Mouse (Mus musculus) gastrocnemius, postnatal 36 days (tissue): ENCODE measurements around the gene Thegl. TPM values are rescaled to one million over a fixed set of nuclear protein-coding genes. Genes with fewer than 3 reads are reported as not detected.

Experiments
- DNase-seq, 2 experiments: peaks; one replicate each; pipeline ENCODE4 v3.0.0; 2022
- intact Hi-C: fragments of 180-260 bp; cut with DNase I; formaldehyde crosslinking; loops from one replicate; pipeline ENCODE4 v1.15.1; 2025
- total RNA-seq, 2 experiments: library from RNA; stranded (reverse); gene quantifications; 2 replicates each; pipeline ENCODE4 v1.2.3; 2021

Thegl gene
- total RNA-seq, 2 experiments from 2014 or later, result not detected

DNA sequence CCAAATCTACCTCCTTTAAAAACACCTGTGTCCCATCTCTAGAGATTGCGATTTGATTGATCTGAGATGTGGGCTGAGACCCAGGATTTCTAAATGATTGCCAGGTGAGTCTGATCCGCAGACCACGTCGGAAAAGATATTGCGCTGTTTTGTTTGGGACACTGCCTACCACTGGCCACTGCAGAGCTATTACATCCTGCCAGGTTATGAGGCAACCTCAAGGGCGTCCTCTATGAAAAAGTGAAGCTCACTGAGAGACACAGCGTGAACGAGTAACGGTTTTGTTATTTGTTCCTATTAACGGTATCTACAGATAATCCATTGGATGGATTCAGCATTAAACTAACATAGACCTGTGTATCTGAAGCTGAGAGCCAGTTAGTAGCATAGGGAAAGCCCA lies 22.6 kb downstream of the Thegl start:
- intact Hi-C loops, result no loop called here

GRCm38 (mm10) chr5:77039391-77039790 lies 23.6 kb downstream of the Thegl start:
- no peak for DNase-seq
- intact Hi-C loops, result no loop called here

More for the DNA sequence above, 22.6 kb downstream of the Thegl start:
- no peak for DNase-seq

GRCm38 (mm10) chr5:77044362-77044761 lies 28.5 kb downstream of the Thegl start:
- intact Hi-C loops, result no loop called here
- no peak for DNase-seq

DNA sequence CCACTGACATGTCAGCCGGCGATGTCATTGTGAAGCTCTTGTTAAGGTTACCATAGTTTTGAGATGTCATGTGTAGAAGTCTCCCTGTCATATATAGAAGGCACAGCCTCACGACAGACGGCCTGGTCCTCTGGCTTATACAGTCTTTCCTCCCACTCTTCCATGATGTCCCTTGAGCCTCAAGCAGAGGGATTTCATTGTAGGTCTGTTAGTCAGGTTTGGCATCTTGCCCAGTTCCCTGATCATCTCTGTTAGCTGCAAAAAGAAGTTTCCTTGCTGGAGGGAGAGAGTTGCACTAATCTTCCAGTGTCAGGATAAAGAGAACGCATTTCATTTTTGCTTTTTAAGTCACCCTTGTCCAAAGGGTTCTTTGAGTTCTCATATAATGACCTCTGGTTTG lies 36.8 kb downstream of the Thegl start:
- DNase-seq, result no peak
- intact Hi-C loops, result no loop called here

GRCm38 (mm10) chr5:77056881-77057440 lies 41.1 kb downstream of the Thegl start:
- no peak for DNase-seq
- intact Hi-C loops, result no loop called here

DNA sequence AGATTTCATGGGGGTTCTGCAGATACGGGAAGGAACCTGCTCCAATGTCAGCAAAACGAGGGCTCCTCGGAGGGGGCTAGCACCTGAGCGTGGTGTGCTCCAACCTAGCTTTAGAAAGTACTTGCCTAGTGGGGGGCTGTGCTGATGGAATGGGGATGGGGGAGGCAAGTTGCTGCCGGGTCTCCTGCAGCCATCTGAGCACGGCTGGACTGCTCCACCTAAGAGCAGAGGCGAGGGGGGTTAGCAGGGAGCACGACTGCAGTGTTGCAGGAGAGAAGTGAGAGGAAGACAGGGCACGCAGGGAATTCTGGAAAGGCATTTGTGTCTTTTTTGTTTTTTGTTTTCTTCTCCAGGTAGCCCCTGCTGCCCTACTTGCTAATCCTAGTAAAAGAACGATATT lies 44.5 kb downstream of the Thegl start:
- intact Hi-C loops, result loop anchor here (5.0 kb wide), 1 partner anchor 58 kb away; the partner anchor contains the start of gene Arl9
- DNase-seq, result no peak

- intact Hi-C loops, result loop anchor here (5.0 kb wide), 1 partner anchor 59 kb away; the partner anchor contains the start of gene Arl9
These were observed 45.7 kb downstream of the Thegl start for GRCm38 (mm10) chr5:77061372-77062038.

DNA sequence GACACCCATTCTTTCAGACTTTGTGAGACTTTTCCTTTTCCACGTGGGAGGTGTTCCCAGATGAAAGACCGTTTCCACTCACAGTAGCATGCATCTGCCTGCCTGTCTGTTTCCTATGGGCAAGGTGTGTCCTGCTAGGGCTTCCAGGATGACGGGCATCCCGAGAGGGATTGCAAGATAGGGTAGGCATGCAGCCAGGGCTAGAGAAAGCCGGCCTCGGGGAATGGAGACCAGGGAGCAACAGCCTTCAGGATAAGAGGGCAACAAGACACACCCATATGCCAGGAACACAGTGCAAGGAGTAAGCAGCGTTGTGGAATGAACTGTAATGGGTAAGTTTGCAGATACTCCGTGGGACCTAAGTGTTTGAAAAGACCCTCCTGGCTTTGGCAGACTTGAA lies 51.5 kb downstream of the Thegl start:
- intact Hi-C loops, result no loop called here
- DNase-seq, result no peak

More at GRCm38 (mm10) chr5:77061372-77062038, 45.7 kb downstream of the Thegl start:
- peak; percentile 40 to 65 for DNase-seq

DNA sequence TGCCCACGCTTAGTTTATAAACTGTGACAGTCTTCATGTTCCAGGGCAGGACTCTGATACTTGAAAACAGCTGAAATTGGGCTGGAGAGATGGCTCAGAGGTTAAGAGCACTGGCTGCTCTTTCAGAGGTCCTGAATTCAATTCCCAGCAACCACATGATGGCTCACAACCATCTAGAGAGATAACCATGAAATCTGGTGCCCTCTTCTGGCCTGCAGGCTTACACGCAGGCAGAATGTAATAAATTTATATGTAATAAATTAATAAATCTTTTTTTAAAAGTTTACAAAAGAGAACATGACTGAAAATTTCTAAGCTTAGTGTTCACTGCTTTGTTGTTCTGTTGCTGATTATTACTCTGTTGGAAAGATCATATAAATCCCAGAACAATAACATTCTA lies 55.2 kb downstream of the Thegl start:
- no peak for DNase-seq
- intact Hi-C loops, result no loop called here

GRCm38 (mm10) chr5:77071626-77072025 lies 55.8 kb downstream of the Thegl start:
- no peak for DNase-seq
- intact Hi-C loops, result no loop called here

DNA sequence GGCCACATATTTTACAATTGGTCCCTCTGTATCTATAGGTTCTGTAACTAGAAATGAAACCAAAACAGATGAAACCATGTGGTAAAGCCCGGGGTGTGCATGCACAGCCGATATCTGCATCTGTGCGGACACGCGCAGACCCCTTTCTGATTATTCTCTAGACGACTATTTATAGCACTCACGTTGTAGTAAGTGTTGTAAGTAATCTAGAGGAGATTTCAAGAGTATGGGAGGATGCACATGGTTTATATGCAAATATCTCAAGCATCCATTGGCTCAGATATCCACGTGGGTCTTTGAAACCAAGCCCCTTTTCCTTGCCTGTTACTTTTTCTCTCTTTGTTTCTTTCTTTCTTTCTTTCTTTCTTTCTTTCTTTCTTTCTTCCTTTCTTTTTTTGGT lies 58.0 kb downstream of the Thegl start:
- no peak for DNase-seq
- intact Hi-C loops, result no loop called here

GRCm38 (mm10) chr5:77074914-77075313 lies 59.1 kb downstream of the Thegl start:
- intact Hi-C loops, result loop anchor here (5.0 kb wide), 1 partner anchor 107 kb away; no protein-coding TSS in a partner anchor
- peak; percentile 27 to 41 for DNase-seq

- intact Hi-C loops, result loop anchor here (5.0 kb wide), 1 partner anchor 106 kb away; no protein-coding TSS in a partner anchor
These were observed 60.1 kb downstream of the Thegl start for GRCm38 (mm10) chr5:77075951-77076350.

GRCm38 (mm10) chr5:77080761-77081160 lies 64.9 kb downstream of the Thegl start:
- DNase-seq, result peak in 1 of 2 experiments; percentile 54
- intact Hi-C loops, result no loop called here

More at GRCm38 (mm10) chr5:77075951-77076350, 60.1 kb downstream of the Thegl start:
- no peak for DNase-seq

DNA sequence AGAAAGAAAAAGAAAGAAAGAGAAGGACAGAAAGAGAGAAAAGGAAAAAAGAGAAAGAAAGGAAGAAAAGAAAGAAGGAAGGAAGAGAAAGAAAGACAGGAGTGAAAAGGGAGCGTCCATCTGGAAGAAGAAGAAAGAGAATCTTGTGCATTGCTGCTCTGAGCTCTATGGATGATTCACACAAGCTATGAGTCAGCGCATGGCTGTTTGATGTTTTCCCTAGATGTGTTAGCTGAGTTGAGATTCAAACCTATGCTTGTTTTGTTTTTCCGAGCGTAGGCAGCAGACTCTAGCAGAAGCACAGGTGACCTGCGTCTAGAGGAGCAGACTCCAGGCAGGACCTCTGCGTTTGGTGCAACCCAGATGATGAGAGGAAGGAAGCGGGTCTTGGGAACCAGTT lies 66.9 kb downstream of the Thegl start:
- intact Hi-C loops, result no loop called here
- DNase-seq, result no peak

DNA sequence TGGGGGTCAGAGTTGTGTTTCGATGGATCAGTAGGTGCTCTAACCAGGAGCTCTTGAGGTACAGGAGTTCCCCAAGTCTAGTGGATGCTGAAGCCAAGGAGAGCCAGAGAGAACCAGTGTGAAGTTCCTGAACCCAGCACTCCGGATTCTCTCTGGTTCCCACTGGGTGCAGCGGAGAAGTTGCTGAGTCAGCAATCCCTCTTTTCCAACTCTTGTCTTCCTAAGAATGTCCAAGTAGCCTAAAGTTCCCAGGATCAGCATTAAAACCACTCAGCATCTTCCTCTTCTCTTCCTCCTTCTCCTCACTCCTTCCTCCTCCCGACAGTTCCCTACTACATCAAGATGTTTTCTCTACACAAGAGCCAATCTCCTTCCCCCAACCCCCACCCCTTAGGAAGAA lies 68.6 kb downstream of the Thegl start:
- no peak for DNase-seq
- intact Hi-C loops, result no loop called here

DNA sequence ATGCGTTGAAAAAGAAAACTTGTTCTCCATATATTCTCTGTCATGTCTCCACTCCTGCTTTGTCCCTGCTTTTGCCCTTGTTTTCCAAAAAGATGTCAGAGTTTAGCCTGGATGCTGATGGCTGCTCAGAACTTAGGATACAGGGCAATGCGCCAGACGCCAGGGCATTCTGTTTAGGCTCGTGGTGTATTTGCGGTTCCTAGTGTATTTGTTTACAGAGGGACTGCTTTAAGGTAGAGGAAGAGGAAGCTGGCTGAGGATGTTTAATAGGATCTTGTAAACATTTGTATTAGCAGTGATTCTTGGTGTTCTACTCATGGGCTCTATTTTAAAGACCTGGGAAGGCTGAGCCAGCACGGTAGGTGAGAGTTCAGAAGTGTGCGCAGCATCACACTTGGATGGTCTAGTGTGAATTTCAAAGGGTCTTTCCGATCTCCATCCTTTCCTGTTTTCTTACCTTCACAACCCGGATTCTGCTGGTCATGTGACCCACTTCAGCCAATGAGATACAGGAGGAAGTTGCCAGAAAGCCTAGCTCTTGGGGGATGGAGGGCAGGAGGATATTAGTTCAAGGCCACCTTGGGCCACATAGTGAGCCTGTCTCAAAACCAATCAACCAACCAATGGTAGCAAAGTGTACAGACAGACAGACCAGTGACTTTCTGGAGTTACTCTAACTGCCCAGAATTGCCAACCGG lies 70.1 kb downstream of the Thegl start:
- intact Hi-C loops, result loop anchor here (5.0 kb wide), 3 partner anchors 81 to 929 kb away; no protein-coding TSS in a partner anchor

DNA sequence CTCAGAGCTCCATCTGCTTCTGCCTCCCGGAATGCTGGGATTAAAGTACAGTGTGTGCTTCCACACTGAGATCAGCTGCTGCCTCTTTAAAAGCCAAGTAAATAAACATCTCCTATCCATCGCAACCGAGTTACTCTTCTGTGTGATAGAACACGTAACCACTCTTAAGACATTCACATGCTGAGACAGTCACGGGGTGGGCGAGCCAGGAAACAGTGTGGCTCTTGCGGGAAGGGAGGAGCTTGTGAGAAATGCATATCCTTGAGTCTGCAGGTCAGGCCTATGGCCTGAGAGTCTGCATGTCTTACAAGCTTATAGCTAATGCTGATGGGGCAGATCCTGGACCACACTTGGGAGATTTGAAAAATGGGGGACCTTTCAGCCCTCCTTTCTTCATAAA lies 70.7 kb downstream of the Thegl start:
- intact Hi-C loops, result loop anchor here (5.0 kb wide), 3 partner anchors 81 to 929 kb away; no protein-coding TSS in a partner anchor

More for the DNA sequence above, 70.1 kb downstream of the Thegl start:
- no peak for DNase-seq

GRCm38 (mm10) chr5:77087122-77087521 lies 71.3 kb downstream of the Thegl start:
- intact Hi-C loops, result loop anchor here (5.0 kb wide), 3 partner anchors 80 to 930 kb away; no protein-coding TSS in a partner anchor

More for the DNA sequence above, 70.7 kb downstream of the Thegl start:
- no peak for DNase-seq

GRCm38 (mm10) chr5:77089294-77089693 lies 73.5 kb downstream of the Thegl start:
- intact Hi-C loops, result loop anchor here (5.0 kb wide), 3 partner anchors 78 to 932 kb away; no protein-coding TSS in a partner anchor
- peak; percentile 43 to 46 for DNase-seq

More at GRCm38 (mm10) chr5:77087122-77087521, 71.3 kb downstream of the Thegl start:
- DNase-seq, result no peak

DNA sequence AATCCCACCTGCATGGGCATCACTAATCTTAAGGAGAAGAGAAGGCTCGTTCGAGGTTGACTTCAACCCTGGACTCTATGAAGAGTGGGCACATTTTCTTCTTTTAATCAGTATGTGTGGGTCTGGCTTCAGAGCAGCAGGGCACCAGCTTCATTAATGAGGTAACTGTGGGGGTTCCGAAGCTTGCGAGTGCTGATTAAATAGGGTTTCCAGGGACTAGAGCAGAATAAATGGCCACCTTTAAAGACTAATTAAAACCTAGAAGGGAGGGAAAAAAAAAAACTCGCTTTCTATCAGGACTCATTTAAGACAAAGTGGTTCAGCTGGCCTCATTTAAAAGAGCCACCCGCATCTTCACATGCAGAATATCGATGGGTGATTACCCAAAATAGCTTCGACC lies 74.1 kb downstream of the Thegl start:
- intact Hi-C loops, result loop anchor here (5.0 kb wide), 3 partner anchors 77 to 933 kb away; no protein-coding TSS in a partner anchor

More for the DNA sequence above, 74.1 kb downstream of the Thegl start:
- DNase-seq, result no peak
